Mouse (Mus musculus) neural tube, embryonic 14.5 days (tissue): ENCODE data around the gene Mthfd1. TPM values are rescaled to one million over a fixed set of nuclear protein-coding genes. Genes with fewer than 3 reads are reported as not detected.

Experiments used
- ATAC-seq: fragments of 200-750 bp; cut with Nextera tagmentation; 2 replicates; pipeline ENCODE4 v1.8.0; 2017; ENCODE audit warnings: low read depth, mild to moderate bottlenecking, moderate TSS enrichment, moderate library complexity
- H3K27ac ChIP-seq: fragments of 300-500 bp; sonication (generic); 2 replicates; pipeline ENCODE4 v1.5.1; 2014; ENCODE audit warnings: low read depth, mild to moderate bottlenecking, control low read depth, low read length, moderate library complexity, mixed read lengths
- H3K27me3 ChIP-seq: fragments of 300-500 bp; sonication (generic); 2 replicates; pipeline ENCODE4 v1.6.1; 2014; ENCODE audit warnings: low read length; ENCODE audit not compliant: control insufficient read depth, insufficient read depth
- H3K36me3 ChIP-seq: fragments of 300-500 bp; sonication (generic); 2 replicates; pipeline ENCODE4 v1.6.1; 2014; ENCODE audit warnings: low read length, mixed read lengths; ENCODE audit not compliant: control insufficient read depth, insufficient read depth
- H3K4me1 ChIP-seq: fragments of 300-500 bp; sonication (generic); 2 replicates; pipeline ENCODE4 v1.6.1; 2014; ENCODE audit warnings: low read length; ENCODE audit not compliant: control insufficient read depth, insufficient read depth
- H3K4me2 ChIP-seq: fragments of 300-500 bp; sonication (generic); 2 replicates; pipeline ENCODE4 v1.6.1; 2014; ENCODE audit warnings: mild to moderate bottlenecking, low read depth, low read length, control low read depth
- H3K4me3 ChIP-seq: fragments of 300-500 bp; sonication (generic); 2 replicates; pipeline ENCODE4 v1.5.1; 2014; ENCODE audit warnings: low read depth, low read length, control low read depth, mixed read lengths
- H3K9ac ChIP-seq: fragments of 300-500 bp; sonication (generic); replicated peaks from 2 replicates; pipeline ENCODE4 v1.6.1; 2014; ENCODE audit warnings: low read depth, mild to moderate bottlenecking, control low read depth, low read length, mixed read lengths
- H3K9me3 ChIP-seq: fragments of 300-500 bp; sonication (generic); 2 replicates; pipeline ENCODE4 v1.6.1; 2016; ENCODE audit warnings: low read length; ENCODE audit not compliant: control insufficient read depth
- WGBS: fragments of 180-500 bp; shearing (Covaris S2); extraction: QIAGEN DNeasy Blood & Tissue Kit; methylation state at CpG from one replicate; pipeline ENCODE4 v1.1.7; 2014; 5-methylcytosine and 5-hydroxymethylcytosine counted together
- polyA plus RNA-seq: library from polyadenylated mRNA; unstranded; fragments of >200 nt; fragmentation: Nextera tagmentation; extraction: Ambion mirVana; gene quantifications from 2 replicates; pipeline ENCODE4 v1.2.1, GENCODE M21; 2014

Gene Mthfd1
- polyA plus RNA-seq, 1 experiment from 2014 or later = 26.8 TPM

GRCm38 (mm10) chr12:76268686-76269085 is 13.6 kb downstream of the Mthfd1 start:
- H3K9me3 ChIP-seq = no peaks in the 10 kb centered on the region
- no peak overlapping the region for H3K9ac ChIP-seq
- ATAC-seq = no peak
- no peaks in the 10 kb centered on the region for H3K27me3 ChIP-seq
- H3K4me1 ChIP-seq = no peaks in the 10 kb centered on the region
- H3K4me2 ChIP-seq = no peak overlapping the region
- WGBS = 84% methylated on average over 10 of the region's 10 CpGs
- H3K36me3 ChIP-seq = no peaks in the 10 kb centered on the region
- H3K4me3 ChIP-seq = no peak overlapping the region
- H3K27ac ChIP-seq = no peak overlapping the region

- WGBS = 80% methylated on average over 7 of the region's 7 CpGs
- no peak overlapping the region for H3K4me3 ChIP-seq
- no peaks in the 10 kb centered on the region for H3K4me1 ChIP-seq
- H3K27ac ChIP-seq = no peak overlapping the region
- no peaks in the 10 kb centered on the region for H3K27me3 ChIP-seq
- H3K9ac ChIP-seq = no peak overlapping the region
- no peak overlapping the region for H3K4me2 ChIP-seq
- no peak for ATAC-seq
- no peaks in the 10 kb centered on the region for H3K36me3 ChIP-seq
- H3K9me3 ChIP-seq = no peaks in the 10 kb centered on the region
Observed at GRCm38 (mm10) chr12:76269196-76269595, 14.1 kb downstream of the Mthfd1 start.

GRCm38 (mm10) chr12:76271516-76271915 is 16.4 kb downstream of the Mthfd1 start:
- H3K9ac ChIP-seq = no peak overlapping the region
- H3K36me3 ChIP-seq = no peaks in the 10 kb centered on the region
- whole genome bisulfite sequencing = 88% methylated on average over 6 of the region's 6 CpGs
- H3K4me2 ChIP-seq = no peak overlapping the region
- H3K27me3 ChIP-seq = no peaks in the 10 kb centered on the region
- H3K4me3 ChIP-seq = no peak overlapping the region
- ATAC-seq = no peak
- no peaks in the 10 kb centered on the region for H3K4me1 ChIP-seq
- H3K27ac ChIP-seq = no peak overlapping the region
- H3K9me3 ChIP-seq = no peaks in the 10 kb centered on the region

- Histone ChIP-seq H3K27me3 (no peaks in the 10 kb centered on the region), H3K9me3 (no peaks in the 10 kb centered on the region), H3K27ac (no peak overlapping the region), H3K4me2 (no peak overlapping the region), H3K9ac (no peak overlapping the region), H3K4me1 (no peaks in the 10 kb centered on the region), H3K4me3 (no peak overlapping the region), H3K36me3 (no peaks in the 10 kb centered on the region)
- 93% methylated on average over 10 of the region's 10 CpGs for WGBS
- no peak for ATAC-seq
Observed at GRCm38 (mm10) chr12:76272610-76273524, 17.8 kb downstream of the Mthfd1 start.

GRCm38 (mm10) chr12:76278209-76278608 is 23.1 kb downstream of the Mthfd1 start:
- H3K9ac ChIP-seq = no peak overlapping the region
- no peak overlapping the region for H3K27ac ChIP-seq
- no peaks in the 10 kb centered on the region for H3K36me3 ChIP-seq
- 0 out of 2 replicates have a peak, but pooled peaks cover 3% of the 10 kb centered on the region for H3K4me1 ChIP-seq
- ATAC-seq = no peak
- no peaks in the 10 kb centered on the region for H3K9me3 ChIP-seq
- H3K4me2 ChIP-seq = no peak overlapping the region
- WGBS = 82% methylated on average over 6 of the region's 6 CpGs
- H3K4me3 ChIP-seq = no peak overlapping the region
- no peaks in the 10 kb centered on the region for H3K27me3 ChIP-seq

GRCm38 (mm10) chr12:76280556-76280955 is 25.5 kb downstream of the Mthfd1 start:
- no peaks in the 10 kb centered on the region for H3K36me3 ChIP-seq
- no peaks in the 10 kb centered on the region for H3K9me3 ChIP-seq
- ATAC-seq = no peak
- no peaks in the 10 kb centered on the region for H3K27me3 ChIP-seq
- H3K27ac ChIP-seq = no peak overlapping the region
- no peak overlapping the region for H3K9ac ChIP-seq
- 0 out of 2 replicates have a peak, but pooled peaks cover 3% of the 10 kb centered on the region for H3K4me1 ChIP-seq
- 86% methylated on average over 9 of the region's 9 CpGs for WGBS
- H3K4me3 ChIP-seq = no peak overlapping the region
- H3K4me2 ChIP-seq = no peak overlapping the region

- Histone ChIP-seq H3K9me3 (no peaks in the 10 kb centered on the region), H3K4me3 (no peak overlapping the region), H3K27me3 (no peaks in the 10 kb centered on the region), H3K27ac (no peak overlapping the region), H3K9ac (no peak overlapping the region), H3K4me1 (0 out of 2 replicates have a peak, but pooled peaks cover 3% of the 10 kb centered on the region), H3K36me3 (no peaks in the 10 kb centered on the region), H3K4me2 (no peak overlapping the region)
- no peak for ATAC-seq
- WGBS = 85% methylated on average over 2 of the region's 2 CpGs
Observed at GRCm38 (mm10) chr12:76281111-76281660, 26.1 kb downstream of the Mthfd1 start.

GRCm38 (mm10) chr12:76282132-76282531 is 27.0 kb downstream of the Mthfd1 start:
- Histone ChIP-seq H3K9me3 (no peaks in the 10 kb centered on the region), H3K36me3 (no peaks in the 10 kb centered on the region), H3K27ac (no peak overlapping the region), H3K27me3 (no peaks in the 10 kb centered on the region), H3K9ac (no peak overlapping the region), H3K4me3 (no peak overlapping the region), H3K4me1 (0 out of 2 replicates have a peak, but pooled peaks cover 3% of the 10 kb centered on the region), H3K4me2 (no peak overlapping the region)
- ATAC-seq = no peak
- WGBS = 42% methylated on average over 4 of the region's 4 CpGs

- Histone ChIP-seq H3K4me3 (no peak overlapping the region), H3K27me3 (no peaks in the 10 kb centered on the region), H3K36me3 (no peaks in the 10 kb centered on the region), H3K27ac (no peak overlapping the region), H3K9me3 (no peaks in the 10 kb centered on the region), H3K4me1 (0 out of 2 replicates have a peak, but pooled peaks cover 3% of the 10 kb centered on the region), H3K4me2 (no peak overlapping the region), H3K9ac (no peak overlapping the region)
- 83% methylated on average over 17 of the region's 17 CpGs for WGBS
- ATAC-seq = no peak
Observed at GRCm38 (mm10) chr12:76282532-76283173, 27.6 kb downstream of the Mthfd1 start.
